Mouse (Mus musculus): ENCODE measurements at regions not wholly inside any gene's neighbourhood (a gene's known extent, or its start where the extent isn't known, plus 50 kb on each side); places are given as distances from the start of the nearest gene placed in this dataset.

DNA sequence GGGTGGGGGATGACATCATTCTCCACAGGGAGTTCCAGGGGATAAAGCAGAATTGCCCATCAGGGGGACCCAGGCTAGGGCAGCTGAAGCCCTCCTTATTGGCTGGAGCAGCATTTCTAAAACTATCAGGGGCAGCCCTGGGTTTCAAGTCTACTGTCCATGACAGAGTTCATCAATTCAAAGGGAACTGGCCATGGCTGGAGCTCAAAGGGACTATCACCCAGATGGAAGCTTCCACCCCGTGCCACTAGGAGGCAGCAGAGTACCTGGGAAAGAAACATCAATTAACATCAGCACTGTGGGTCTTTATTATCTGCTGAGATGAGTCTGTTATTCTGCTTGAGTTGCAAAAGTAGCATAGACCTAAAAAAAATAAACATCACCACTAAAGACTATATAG lies 672.7 kb upstream of the Dpp10 start:
- peak; percentile 35 to 75 for DNase-seq (ENCODE audit: low spot score in 2 of 2)

DNA sequence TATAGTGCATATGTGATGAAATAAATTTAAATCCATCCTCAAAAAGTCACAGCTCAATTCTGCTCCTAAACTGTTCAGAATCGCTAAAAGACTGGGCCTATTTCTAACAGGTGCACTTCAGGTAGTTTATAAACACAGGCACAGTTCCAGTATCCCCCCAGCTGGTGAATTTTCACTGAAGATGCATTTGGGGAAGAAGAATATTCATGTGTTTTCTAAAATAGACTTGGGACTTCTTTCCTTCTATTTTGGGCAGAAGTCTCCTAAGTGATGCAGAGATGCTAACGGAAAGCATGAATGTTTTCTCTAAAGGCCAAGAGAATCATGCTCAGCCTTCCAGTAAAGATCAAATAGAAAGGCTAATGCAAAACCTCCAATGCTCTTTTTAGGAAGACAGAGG lies 660.9 kb upstream of the Dpp10 start:
- DNase-seq (ENCODE audit: low spot score in 2 of 2) = peak in 1 of 2 experiments; percentile 21

DNA sequence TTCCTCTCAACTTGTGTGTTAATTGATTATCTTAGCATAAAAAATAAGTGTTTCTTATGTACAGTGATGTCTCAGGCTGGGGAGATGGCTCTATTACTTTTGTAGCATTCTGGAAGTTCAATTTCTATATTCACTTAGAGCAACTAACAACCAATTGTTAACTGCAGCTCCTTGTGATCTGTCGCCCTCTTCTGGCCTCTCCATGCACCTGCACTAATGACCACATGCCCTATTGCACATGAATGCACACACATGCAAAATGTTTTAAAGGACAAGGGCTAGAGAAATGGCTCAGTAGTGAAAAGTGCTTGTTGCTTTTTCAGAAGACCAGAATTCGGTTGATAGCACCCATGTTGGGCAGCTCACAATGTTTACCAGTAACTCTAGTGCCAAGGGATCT lies 629.1 kb upstream of the Dpp10 start:
- DNase-seq (ENCODE audit: low spot score in 2 of 2) = no peak

DNA sequence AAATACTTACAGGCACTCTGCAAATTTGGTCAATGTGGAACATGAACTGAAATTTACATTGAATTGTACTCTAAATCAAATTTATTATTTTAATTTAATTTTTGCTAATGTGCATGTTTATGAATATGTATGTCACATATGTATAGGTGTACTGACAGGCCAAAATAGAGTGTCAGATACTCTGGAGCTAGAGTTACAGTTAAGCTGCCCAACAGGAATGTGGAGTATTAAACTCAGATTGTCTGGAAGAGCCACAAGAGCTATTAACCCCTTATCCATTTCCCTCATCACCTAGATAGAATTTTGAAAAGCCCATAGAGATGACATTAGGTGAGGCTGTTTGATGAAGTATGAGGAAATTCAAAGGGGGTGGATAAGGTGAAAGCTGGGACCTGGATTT lies 607.5 kb upstream of the Dpp10 start:
- no peak for DNase-seq (ENCODE audit: low spot score in 2 of 2)

DNA sequence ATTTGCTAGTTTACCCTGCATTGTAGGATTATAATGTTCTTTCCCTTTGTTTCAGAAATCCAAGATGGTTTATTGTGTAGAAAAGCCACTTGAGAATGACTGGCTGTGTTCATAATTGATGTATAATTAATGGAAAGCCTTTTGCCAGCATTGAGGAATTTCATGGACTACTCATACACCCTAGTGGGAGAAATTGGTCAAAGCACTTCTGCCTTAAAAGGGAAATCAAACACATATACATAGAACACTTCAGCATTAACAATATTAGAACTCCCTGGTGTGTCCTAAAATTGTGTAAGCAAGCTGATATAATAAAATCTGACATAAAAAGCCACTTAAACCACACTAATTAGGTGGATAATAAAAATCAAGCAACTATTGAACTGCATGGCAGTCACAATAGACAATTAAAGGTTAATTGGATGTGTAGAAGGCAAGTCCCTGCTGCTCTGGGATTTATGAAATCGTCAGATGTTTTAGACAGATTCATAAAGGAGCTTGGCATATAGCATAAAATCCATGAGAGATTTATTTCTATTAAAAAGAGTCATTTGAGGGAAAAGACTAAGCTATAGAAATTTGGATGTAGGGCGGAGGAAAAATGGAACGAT lies 607.0 kb upstream of the Dpp10 start:
- no peak for DNase-seq (ENCODE audit: low spot score in 2 of 2)

DNA sequence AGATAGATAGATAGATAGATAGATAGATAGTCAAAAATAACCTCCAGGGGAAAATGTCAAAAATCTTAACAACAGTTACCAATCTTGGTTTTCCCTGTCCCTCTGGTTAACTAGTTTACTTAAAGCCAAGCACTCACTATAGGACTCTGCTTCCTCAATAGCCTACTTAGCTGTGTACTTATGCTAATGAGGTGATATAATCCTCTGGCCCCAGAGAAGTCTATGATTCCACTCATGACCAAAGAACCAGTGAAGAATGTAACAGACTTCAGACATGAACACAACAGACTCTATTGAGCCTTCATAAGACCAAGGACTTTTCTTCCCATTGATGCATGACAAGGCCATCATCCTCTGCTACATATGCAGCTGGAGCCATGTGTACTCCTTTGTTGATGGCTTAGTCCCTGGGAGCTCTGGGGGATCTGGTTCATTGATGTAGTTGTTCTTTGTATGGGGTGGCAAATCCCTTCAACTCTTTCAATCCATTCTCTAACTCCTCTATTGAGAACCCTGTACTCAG lies 589.9 kb upstream of the Dpp10 start:
- DNase-seq (ENCODE audit: low spot score in 2 of 2) = no peak

DNA sequence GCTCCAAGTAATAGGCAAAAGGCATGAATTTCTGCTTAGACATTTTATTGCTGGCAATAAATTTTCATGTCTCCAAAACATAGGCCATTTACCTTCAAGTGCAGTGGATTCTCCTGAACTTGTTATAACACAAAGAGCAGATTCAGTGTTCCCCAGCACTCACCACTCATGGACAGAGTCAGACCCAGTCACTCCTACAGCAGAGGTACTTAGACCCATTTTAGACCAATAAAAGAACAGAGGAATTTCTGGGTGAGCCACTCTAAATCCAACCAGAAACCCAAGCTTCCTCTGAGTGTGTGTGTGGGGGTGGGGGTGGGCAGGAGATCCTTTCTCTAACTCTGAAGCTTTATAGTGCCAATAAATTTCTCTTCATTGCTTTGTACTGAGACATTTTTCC lies 584.7 kb upstream of the Dpp10 start:
- no peak for DNase-seq (ENCODE audit: low spot score in 2 of 2)

DNA sequence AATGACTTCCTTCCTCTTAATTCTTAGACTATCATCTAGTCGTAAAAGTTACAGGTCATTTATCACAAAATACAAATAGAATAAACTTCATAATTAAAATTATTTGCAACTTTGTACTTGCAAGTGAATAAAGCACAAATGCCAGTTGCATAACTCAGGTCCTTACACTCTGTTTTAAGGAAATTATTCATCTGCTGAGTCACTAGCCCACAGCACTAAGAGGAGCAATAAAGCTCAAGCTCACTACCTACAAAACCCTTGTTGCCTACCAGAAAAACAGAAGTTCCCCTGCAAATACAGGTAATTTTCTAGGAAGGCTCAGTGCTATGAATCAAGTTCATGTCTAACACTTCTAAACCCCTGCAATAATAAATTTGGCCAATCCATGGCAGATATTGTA lies 539.3 kb upstream of the Dpp10 start:
- DNase-seq (ENCODE audit: low spot score in 2 of 2) = no peak
